ENCODE assay signal across 8 mouse cellular contexts in genomic region chr7:121981307-121981871, GRCm38 (mm10). TPM values are rescaled to one million over a fixed set of nuclear protein-coding genes. Genes with fewer than 3 reads are reported as not detected.
DNase-seq lines count a peak whose midpoint lies in the region; ATAC-seq and TF ChIP-seq lines count a peak whose summit lies in the region.

TSS of gene Cog7 (minus strand) at chr7:121981711.

- H3K79me2 ChIP-seq in C2C12 (ENCODE audit: control insufficient read depth, insufficient read depth) (no peaks in the 10 kb centered on the region), myocyte (ENCODE audit: control insufficient read depth, insufficient read depth) (no peaks in the 10 kb centered on the region)
- H3K79me2 ChIP-seq in liver, adult 2 months (ENCODE audit: control insufficient read depth, insufficient read depth, low read length) = peaks cover 3% of the 10 kb centered on the region; the same call in 1 of the 2 replicates

- H3K9ac ChIP-seq in heart, embryonic 11.5 days (ENCODE audit: low read depth, low read length) = peak within 1 kb of the TSS; percentile 77
- H3K9ac ChIP-seq in kidney, embryonic 16.5 days (replicated peaks; ENCODE audit: low read length) = peak within 1 kb of the TSS; percentile 86
- peak within 1 kb of the TSS; percentile 81 for H3K9ac ChIP-seq in liver, adult 2 months (ENCODE audit: low read depth, low read length)

- H3K36me3 ChIP-seq in C2C12 (ENCODE audit: control insufficient read depth, insufficient read depth) = no peaks in the 10 kb centered on the region
- peaks cover 14% of the 10 kb centered on the region for H3K36me3 ChIP-seq in erythroblast, embryonic 14.5 days (ENCODE audit: control insufficient read depth)
- H3K36me3 ChIP-seq in heart, embryonic 11.5 days (ENCODE audit: control insufficient read depth, insufficient read depth, low read length) = no peaks in the 10 kb centered on the region
- H3K36me3 ChIP-seq in kidney, embryonic 16.5 days (ENCODE audit: insufficient read depth, low read length) = 0 out of 2 replicates have a peak, but pooled peaks cover 3% of the 10 kb centered on the region
- no peaks in the 10 kb centered on the region for H3K36me3 ChIP-seq in liver, adult 2 months (ENCODE audit: control insufficient read depth, insufficient read depth, low read length)
- no peaks in the 10 kb centered on the region for H3K36me3 ChIP-seq in myocyte (ENCODE audit: control insufficient read depth, insufficient read depth)
- H3K36me3 ChIP-seq in splenic B cell, adult 2 months (ENCODE audit: control insufficient read depth, insufficient read depth, low read length, poor library complexity, severe bottlenecking) = no peaks in the 10 kb centered on the region; the same call in 1 of the 2 replicates

- peak within 1 kb of the TSS; percentile 70 for H3K4me2 ChIP-seq in heart, embryonic 11.5 days
- H3K4me2 ChIP-seq in kidney, embryonic 16.5 days (replicated peaks; ENCODE audit: low read depth, low read length) = peak within 1 kb of the TSS; percentile 65
- peak within 1 kb of the TSS; percentile 73 for H3K4me2 ChIP-seq in myocyte (ENCODE audit: low read depth)

- peak; percentile 98 for DNase-seq in brain, embryonic 14.5 days (ENCODE audit: low read depth)
- DNase-seq in liver, adult 2 months (ENCODE audit: extremely low read depth, low read depth, low spot score) = peak; percentile 84
- peak; percentile 95 for DNase-seq in splenic B cell, adult 2 months (ENCODE audit: low read depth, low spot score)

- no peaks in the 10 kb centered on the region for H3K79me3 ChIP-seq in C2C12 (ENCODE audit: low read depth)

- H3K27me3 ChIP-seq in C2C12 (ENCODE audit: control insufficient read depth, insufficient read depth, insufficient read length) (no peaks in the 10 kb centered on the region), myocyte (ENCODE audit: control insufficient read depth, insufficient read depth, insufficient read length) (no peaks in the 10 kb centered on the region)
- no peaks in the 10 kb centered on the region; the same call in 1 of the 2 replicates for H3K27me3 ChIP-seq in erythroblast, embryonic 14.5 days (ENCODE audit: control insufficient read depth)
- no peaks in the 10 kb centered on the region for H3K27me3 ChIP-seq in heart, embryonic 11.5 days (ENCODE audit: control insufficient read depth, insufficient read depth, low read length)
- H3K27me3 ChIP-seq in kidney, embryonic 16.5 days (ENCODE audit: insufficient read depth, low read length) = no peaks in the 10 kb centered on the region
- no peaks in the 10 kb centered on the region for H3K27me3 ChIP-seq in liver, adult 2 months (ENCODE audit: control insufficient read depth, insufficient read depth, low read length)
- no peaks in the 10 kb centered on the region for H3K27me3 ChIP-seq in splenic B cell, adult 2 months (ENCODE audit: control insufficient read depth, insufficient read depth, low read length, poor library complexity, severe bottlenecking)

- peaks cover 18% of the 10 kb centered on the region for H3K4me1 ChIP-seq in erythroblast, embryonic 14.5 days (ENCODE audit: control insufficient read depth)
- no peaks in the 10 kb centered on the region for H3K4me1 ChIP-seq in heart, embryonic 11.5 days (ENCODE audit: control insufficient read depth, insufficient read depth, low read length)
- peaks cover 9% of the 10 kb centered on the region for H3K4me1 ChIP-seq in kidney, embryonic 16.5 days (ENCODE audit: insufficient read depth, low read length)
- H3K4me1 ChIP-seq in liver, adult 2 months (ENCODE audit: control insufficient read depth, insufficient read depth, low read length) = peaks cover 3% of the 10 kb centered on the region; the same call in 1 of the 2 replicates

- H3K9me3 ChIP-seq in erythroblast, embryonic 14.5 days (ENCODE audit: control insufficient read depth, low read length) = no peaks in the 10 kb centered on the region
- H3K9me3 ChIP-seq in heart, embryonic 11.5 days (replicated peaks; ENCODE audit: control insufficient read depth, low read length) = no peaks in the 10 kb centered on the region
- no peaks in the 10 kb centered on the region for H3K9me3 ChIP-seq in kidney, embryonic 16.5 days (ENCODE audit: low read length)

- under 1% methylated on average over 55 of the region's 55 CpGs for whole genome bisulfite sequencing in heart, embryonic 11.5 days (ENCODE audit: insufficient replicate concordance)
- under 1% methylated on average over 52 of the region's 55 CpGs for WGBS in kidney, embryonic 16.5 days
- WGBS in liver, adult 2 months = 1% methylated on average over 55 of the region's 55 CpGs

- TF ChIP-seq CTCF in C2C12 (IDR thresholded peaks at IDR 0.05; ENCODE audit: control insufficient read depth, insufficient read depth, insufficient read length) = no peak
- no peak for TF ChIP-seq CTCF in brain, embryonic 14.5 days (IDR thresholded peaks at IDR 0.05; ENCODE audit: borderline replicate concordance, extremely low read depth, insufficient read depth, insufficient read length)
- no peak for TF ChIP-seq CTCF in liver, adult 2 months (IDR thresholded peaks at IDR 0.05; ENCODE audit: low read depth, low read length)

- H3K4me3 ChIP-seq in C2C12 (ENCODE audit: insufficient read depth, poor library complexity, severe bottlenecking) = peak within 1 kb of the TSS; percentile 64
- H3K4me3 ChIP-seq in erythroblast, embryonic 14.5 days (replicated peaks) = peak within 1 kb of the TSS; percentile 70
- H3K4me3 ChIP-seq in heart, embryonic 11.5 days (ENCODE audit: low read depth, low read length) = peak within 1 kb of the TSS; percentile 72
- peak within 1 kb of the TSS; percentile 75 for H3K4me3 ChIP-seq in kidney, embryonic 16.5 days (ENCODE audit: low read length)
- H3K4me3 ChIP-seq in liver, adult 2 months (ENCODE audit: insufficient read depth, low read depth, low read length) = peak within 1 kb of the TSS; percentile 76
- H3K4me3 ChIP-seq in myocyte = peak within 1 kb of the TSS; percentile 71

- TF ChIP-seq POLR2A in brain, embryonic 14.5 days (IDR thresholded peaks at IDR 0.05; ENCODE audit: borderline replicate concordance, extremely low read depth, insufficient read depth, insufficient read length, poor library complexity, severe bottlenecking) = peak; percentile 64; the same call in 1 of the 2 replicates
- TF ChIP-seq POLR2A in liver, adult 2 months (IDR thresholded peaks at IDR 0.05; ENCODE audit: extremely low read depth, insufficient read depth, low read length) = 0 out of 2 replicates have a peak, but pooled peaks have one; percentile 15
- TF ChIP-seq POLR2A in myocyte (IDR thresholded peaks at IDR 0.05; ENCODE audit: insufficient read length, low read depth) = peak; percentile 73

- peak; percentile 73 for ATAC-seq in heart, embryonic 11.5 days (replicated peaks; ENCODE audit: insufficient number of reproducible peaks, low FRiP score, low TSS enrichment)
- peak; percentile 92 for ATAC-seq in kidney, embryonic 16.5 days (ENCODE audit: low FRiP score, low TSS enrichment)

- no peak within 1 kb of the TSS for H3K27ac ChIP-seq in heart, embryonic 11.5 days (ENCODE audit: low read depth, low read length)
- no peak within 1 kb of the TSS for H3K27ac ChIP-seq in kidney, embryonic 16.5 days (ENCODE audit: low read length)
- peak within 1 kb of the TSS; percentile 35; the same call in 1 of the 2 replicates for H3K27ac ChIP-seq in liver, adult 2 months (replicated peaks; ENCODE audit: insufficient read depth, low read depth, low read length)

- peak within 1 kb of the TSS; percentile 78 for H3ac ChIP-seq in C2C12 (ENCODE audit: control insufficient read depth, insufficient read length, low read depth)
- peak within 1 kb of the TSS; percentile 41 for H3ac ChIP-seq in myocyte (ENCODE audit: control insufficient read depth, insufficient read length)

TF ChIP-seq in C2C12, 6 proteins besides CTCF, POLR2A, EP300 and RAD21:
- TF ChIP-seq FOSL1 (IDR thresholded peaks at IDR 0.05; ENCODE audit: insufficient read depth, low read length, poor library complexity, severe bottlenecking) = no peak
- no peak for TF ChIP-seq MYOG (IDR thresholded peaks at IDR 0.05; ENCODE audit: control insufficient read depth, extremely low read depth, insufficient read length)
- no peak for TF ChIP-seq USF1 (IDR thresholded peaks at IDR 0.05; ENCODE audit: low read depth)
- TF ChIP-seq MYOD1 (IDR thresholded peaks at IDR 0.05; ENCODE audit: control insufficient read depth, insufficient read length, low read depth) = no peak
- TF ChIP-seq MAX (IDR thresholded peaks at IDR 0.05) = no peak
- no peak for TF ChIP-seq CEBPB (IDR thresholded peaks at IDR 0.05; ENCODE audit: low read depth)
TF ChIP-seq in C2C12: peak in this region for 0.

TF ChIP-seq in myocyte, 11 proteins besides CTCF, POLR2A, EP300 and RAD21:
- peak; percentile 68 for TF ChIP-seq POLR2AphosphoS2 (IDR thresholded peaks at IDR 0.05; ENCODE audit: insufficient read length, low read depth)
- peak in 2 of 3 experiments; percentile 36 to 58 for TF ChIP-seq MYOG (IDR thresholded peaks at IDR 0.05; ENCODE audit: control insufficient read depth in 1 of 3, insufficient read depth in 1 of 3, insufficient read length in 2 of 3, low read depth in 2 of 3)
- no peak for TF ChIP-seq TCF3 (IDR thresholded peaks at IDR 0.05; ENCODE audit: insufficient read length, low read depth)
- no peak for TF ChIP-seq CEBPB (IDR thresholded peaks at IDR 0.05; ENCODE audit: insufficient read depth, poor library complexity, severe bottlenecking)
- TF ChIP-seq REST (IDR thresholded peaks at IDR 0.05; ENCODE audit: insufficient read depth, insufficient read length) = no peak
- TF ChIP-seq MYOD1 (IDR thresholded peaks at IDR 0.05; ENCODE audit: control insufficient read depth in 1 of 3, insufficient read length in 2 of 3, low read depth in 2 of 3) = peak in 2 of 3 experiments; percentile 55 to 70

RNA-seq across cellular contexts. Expression of gene Cog7, which starts in this region (rescaled TPM):
- polyA plus RNA-seq in C2C12 (2012; fragmentation: generic; extraction: Trizol) = 14.0 TPM
- polyA plus RNA-seq in brain, embryonic 14.5 days (2012; rRNA removed) = 12.4 and 18.3 TPM in 2 replicates
- polyA plus RNA-seq in erythroblast, embryonic 14.5 days (2012) = 0.47 and 0.48 TPM in 2 replicates
- 17.4 and 18.6 TPM in 2 replicates for polyA plus RNA-seq in heart, embryonic 11.5 days (2014; fragmentation: Nextera tagmentation; extraction: Ambion mirVana)
- 32.9 and 33.0 TPM in 2 replicates for polyA plus RNA-seq in kidney, embryonic 16.5 days (2015; fragmentation: Nextera tagmentation; extraction: Ambion mirVana)
- 15.4 and 17.8 TPM in 2 replicates for total RNA-seq in liver, adult 2 months (2014; rRNA removed)
- polyA plus RNA-seq in liver, adult 2 months (2012; rRNA removed) = 15.6 and 17.6 TPM in 2 replicates
- 15.2 TPM for polyA plus RNA-seq in myocyte (2012; fragmentation: generic; extraction: Trizol)

Comparison
In these comparisons a context has a peak if more than half of its experiments do, and no peak if none do; other contexts are left out.
1. POLR2A ChIP-seq: peak in every context shown above with its lines; median percentile 73 in myocyte; 64 in brain, embryonic 14.5 days; 15 in liver, adult 2 months.